Mouse (Mus musculus) bone marrow macrophage, adult 2 months (primary cell): ENCODE measurements at regions not wholly inside any gene's neighbourhood (a gene's known extent, or its start where the extent isn't known, plus 50 kb on each side); places are given as distances from the start of the nearest gene placed in this dataset.

ENCODE experiments used
- H3K27ac ChIP-seq: 2 replicates; pipeline ENCODE4 v1.5.1; 2012; ENCODE audit warnings: low read depth, low read length; ENCODE audit not compliant: insufficient read depth
- H3K4me1 ChIP-seq: 2 replicates; pipeline ENCODE4 v1.6.1; 2012; ENCODE audit warnings: low read length; ENCODE audit not compliant: control insufficient read depth, insufficient read depth
- H3K4me3 ChIP-seq: 2 replicates; pipeline ENCODE4 v1.5.1; 2012; ENCODE audit warnings: mild to moderate bottlenecking, low read length, moderate library complexity; ENCODE audit not compliant: insufficient read depth
- CTCF ChIP-seq: IDR thresholded peaks from 2 replicates; pipeline ENCODE4 v1.5.1; 2012; ENCODE audit warnings: low read depth, mild to moderate bottlenecking, low read length, moderate library complexity
- POLR2A ChIP-seq: IDR thresholded peaks from 2 replicates; pipeline ENCODE4 v1.6.1; 2012; ENCODE audit warnings: mild to moderate bottlenecking, low read depth, low read length, borderline replicate concordance

GRCm38 (mm10) chr5:101596996-101597395 lies 67.8 kb downstream of the Nkx6-1 start:
- Histone ChIP-seq H3K4me1 (no peaks in the 10 kb centered on the region), H3K4me3 (no peak overlapping the region), H3K27ac (no peak overlapping the region)
- TF ChIP-seq CTCF (no peak), POLR2A (no peak)

DNA sequence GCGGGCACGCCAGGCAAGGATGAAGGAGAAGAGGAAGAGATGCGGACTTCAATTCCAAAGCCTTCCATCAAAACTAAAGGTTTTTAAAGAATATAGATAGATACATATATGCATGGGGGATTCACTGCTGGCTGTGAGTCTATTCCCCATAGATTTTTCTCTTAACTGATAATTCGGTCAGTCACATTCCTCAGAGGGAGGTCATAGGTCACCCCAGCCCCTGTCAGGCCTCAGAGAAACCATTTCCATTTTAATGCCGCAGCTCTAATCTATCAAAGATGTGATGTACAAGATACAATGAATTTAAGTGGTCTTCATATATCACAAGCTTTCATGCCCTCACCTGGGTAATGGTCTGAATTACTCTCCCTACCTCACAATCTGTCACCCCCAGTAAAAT lies 73.6 kb downstream of the Nkx6-1 start:
- TF ChIP-seq CTCF, result no peak
- no peak for TF ChIP-seq POLR2A
- H3K27ac ChIP-seq, result no peak overlapping the region
- no peaks in the 10 kb centered on the region for H3K4me1 ChIP-seq
- no peak overlapping the region for H3K4me3 ChIP-seq

- TF ChIP-seq CTCF (no peak), POLR2A (no peak)
- Histone ChIP-seq H3K27ac (no peak overlapping the region), H3K4me1 (no peaks in the 10 kb centered on the region), H3K4me3 (no peak overlapping the region)
Observed at GRCm38 (mm10) chr5:101590341-101591124, 74.3 kb downstream of the Nkx6-1 start.

DNA sequence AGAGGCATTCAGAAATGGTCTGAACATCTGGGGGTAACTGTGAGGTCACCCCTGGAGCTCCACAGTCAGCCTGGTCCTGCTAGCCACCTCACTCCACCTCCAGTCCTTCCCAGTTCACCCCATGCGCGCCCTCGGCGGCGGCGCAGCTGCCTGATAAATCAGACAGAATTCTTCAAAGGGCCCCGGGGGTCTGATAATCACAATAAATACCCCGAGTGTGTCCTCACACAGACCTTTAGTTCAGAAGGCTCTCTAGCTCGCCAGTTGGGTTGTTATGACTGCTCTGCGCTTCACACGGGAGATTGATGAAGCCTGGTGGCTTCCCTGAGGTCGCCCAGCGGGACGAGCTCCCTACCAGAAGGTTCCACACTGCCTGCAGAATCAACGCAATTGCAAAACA lies 91.8 kb downstream of the Nkx6-1 start:
- H3K4me3 ChIP-seq, result no peak overlapping the region
- TF ChIP-seq POLR2A (no peak), CTCF (no peak)
- H3K27ac ChIP-seq, result no peak overlapping the region

GRCm38 (mm10) chr5:101565770-101566169 lies 99.0 kb downstream of the Nkx6-1 start:
- Histone ChIP-seq H3K4me3 (no peak overlapping the region), H3K4me1 (no peaks in the 10 kb centered on the region), H3K27ac (no peak overlapping the region)
- TF ChIP-seq CTCF, result no peak
- no peak for TF ChIP-seq POLR2A

More for the DNA sequence above, 91.8 kb downstream of the Nkx6-1 start:
- no peaks in the 10 kb centered on the region for H3K4me1 ChIP-seq

GRCm38 (mm10) chr5:101560366-101560765 lies 104.4 kb downstream of the Nkx6-1 start:
- H3K4me3 ChIP-seq, result no peak overlapping the region
- H3K4me1 ChIP-seq, result no peaks in the 10 kb centered on the region
- H3K27ac ChIP-seq, result no peak overlapping the region
- no peak for TF ChIP-seq POLR2A
- no peak for TF ChIP-seq CTCF

- Histone ChIP-seq H3K4me3 (no peak overlapping the region), H3K4me1 (no peaks in the 10 kb centered on the region), H3K27ac (no peak overlapping the region)
- TF ChIP-seq CTCF, result no peak
- no peak for TF ChIP-seq POLR2A
Observed at GRCm38 (mm10) chr5:101558279-101558987, 106.4 kb downstream of the Nkx6-1 start.

- H3K27ac ChIP-seq, result no peak overlapping the region
- H3K4me1 ChIP-seq, result no peaks in the 10 kb centered on the region
- H3K4me3 ChIP-seq, result no peak overlapping the region
- TF ChIP-seq CTCF (no peak), POLR2A (no peak)
Observed at GRCm38 (mm10) chr5:101557156-101557555, 107.6 kb downstream of the Nkx6-1 start.

- Histone ChIP-seq H3K27ac (no peak overlapping the region), H3K4me1 (no peaks in the 10 kb centered on the region), H3K4me3 (no peak overlapping the region)
- TF ChIP-seq POLR2A (no peak), CTCF (no peak)
Observed at GRCm38 (mm10) chr5:101543326-101543725, 121.5 kb downstream of the Nkx6-1 start.

DNA sequence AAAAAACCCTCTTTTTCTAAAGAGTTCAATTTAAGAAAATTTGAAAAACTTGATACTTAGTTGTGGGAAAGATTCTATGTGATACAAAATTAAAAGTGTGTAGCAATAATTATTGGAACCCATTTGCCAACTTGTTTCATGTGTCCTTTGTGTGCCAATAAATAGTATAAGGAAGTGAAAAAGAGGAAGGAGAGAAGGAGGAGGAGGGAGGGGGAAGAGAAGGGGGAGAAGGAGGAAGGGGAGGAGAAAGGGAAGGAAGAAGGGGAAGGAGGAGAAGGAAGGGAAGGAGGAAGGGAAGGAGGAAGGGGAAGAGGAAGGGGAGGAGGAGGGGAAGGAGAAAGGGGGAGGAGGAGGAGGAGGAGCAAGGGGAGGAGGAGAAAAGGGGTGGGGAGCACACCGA lies 125.0 kb downstream of the Nkx6-1 start:
- no peak overlapping the region for H3K4me3 ChIP-seq
- no peak for TF ChIP-seq CTCF
- no peak for TF ChIP-seq POLR2A
- no peak overlapping the region for H3K27ac ChIP-seq

DNA sequence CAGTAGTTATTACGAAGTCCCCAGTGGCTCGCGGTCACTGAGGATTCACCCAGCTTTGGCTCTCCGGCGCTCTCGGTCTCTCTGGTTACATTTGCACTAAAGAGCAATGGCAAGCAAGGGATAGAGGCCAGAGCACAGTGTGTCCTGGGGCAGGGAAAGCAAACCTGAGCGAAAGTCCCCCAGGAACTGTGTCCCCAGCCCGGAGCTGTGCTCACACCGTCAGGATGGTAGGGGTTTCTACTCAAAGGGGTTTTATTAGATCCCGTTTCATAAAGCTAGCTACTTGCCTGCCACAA lies 125.6 kb downstream of the Nkx6-1 start:
- H3K4me1 ChIP-seq, result no peaks in the 10 kb centered on the region
- no peak for TF ChIP-seq POLR2A
- no peak for TF ChIP-seq CTCF
- H3K27ac ChIP-seq, result no peak overlapping the region
- H3K4me3 ChIP-seq, result no peak overlapping the region

More for the DNA sequence above, 125.0 kb downstream of the Nkx6-1 start:
- H3K4me1 ChIP-seq, result no peaks in the 10 kb centered on the region
